In genomic region chr11:118738323-118738722, GRCm38 (mm10) we compare ENCODE assay signal across 9 mouse cellular contexts.
DNase-seq lines count a peak whose midpoint lies in the region; ATAC-seq and TF ChIP-seq lines count a peak whose summit lies in the region.
"Had no signal": no experiment of that assay in that cellular context is flagged by ENCODE, and none has a peak within 500 bp of the region (broad histone marks: within the 10 kb centered on the region; RNA-seq: fewer than 3 reads in every experiment).

No protein-coding gene starts in this region.

- TF ChIP-seq CTCF in kidney, adult 2 months (conservative IDR thresholded peaks at IDR 0.05; ENCODE audit: insufficient read depth, insufficient read length, low read depth, low read length): peak; percentile 47
- 0 out of 2 replicates have a peak, but pooled peaks have one; percentile 24 for TF ChIP-seq CTCF in thymus, adult 2 months (IDR thresholded peaks at IDR 0.05; ENCODE audit: borderline replicate concordance, control insufficient read depth, extremely low read depth, insufficient read depth, low read length, poor library complexity)
- TF ChIP-seq CTCF in bone marrow macrophage, adult 2 months (IDR thresholded peaks at IDR 0.05; ENCODE audit: low read depth, low read length): peak; percentile 42; the same call in 1 of the 2 replicates

- no peak for TF ChIP-seq POLR2A in kidney, adult 2 months (IDR thresholded peaks at IDR 0.05; ENCODE audit: low read depth, low read length)
- no peak for TF ChIP-seq POLR2A in thymus, adult 2 months (IDR thresholded peaks at IDR 0.05; ENCODE audit: control insufficient read depth, extremely low read depth, insufficient read depth, low read length, poor library complexity)
- TF ChIP-seq POLR2A in bone marrow macrophage, adult 2 months (IDR thresholded peaks at IDR 0.05; ENCODE audit: borderline replicate concordance, low read depth, low read length): no peak

- no peaks in the 10 kb centered on the region for H3K27me3 ChIP-seq in kidney, adult 2 months (replicated peaks; ENCODE audit: control insufficient read depth, insufficient read depth, low read length)
- peaks cover 71% of the 10 kb centered on the region for H3K27me3 ChIP-seq in kidney, embryonic 15.5 days
- no peaks in the 10 kb centered on the region for H3K27me3 ChIP-seq in thymus, adult 2 months (ENCODE audit: control insufficient read depth, insufficient read depth, low read length)
- H3K27me3 ChIP-seq: neural tube, embryonic 12.5 days had no signal

- H3K9me3 ChIP-seq in kidney, embryonic 15.5 days (replicated peaks): no peaks in the 10 kb centered on the region
- H3K9me3 ChIP-seq: embryonic facial prominence, embryonic 13.5 days; neural tube, embryonic 12.5 days had no signal

- H3K4me3 ChIP-seq in kidney, adult 2 months (ENCODE audit: insufficient read depth, low read depth, low read length): no peak overlapping the region
- no peak overlapping the region for H3K4me3 ChIP-seq in kidney, embryonic 15.5 days (replicated peaks)
- H3K4me3 ChIP-seq in thymus, adult 2 months (ENCODE audit: control insufficient read depth, insufficient read depth, low read length): no peak overlapping the region
- no peak overlapping the region for H3K4me3 ChIP-seq in bone marrow macrophage, adult 2 months (ENCODE audit: insufficient read depth, low read length)
- H3K4me3 ChIP-seq: embryonic facial prominence, embryonic 13.5 days; neural tube, embryonic 12.5 days had no signal

- no peak for ATAC-seq in kidney, embryonic 15.5 days (replicated peaks; ENCODE audit: low FRiP score)

- no peaks in the 10 kb centered on the region for H3K36me3 ChIP-seq in kidney, adult 2 months (ENCODE audit: control insufficient read depth, insufficient read depth, low read length)
- H3K36me3 ChIP-seq in kidney, embryonic 15.5 days: no peaks in the 10 kb centered on the region
- H3K36me3 ChIP-seq in thymus, adult 2 months (ENCODE audit: control insufficient read depth, insufficient read depth, low read length): no peaks in the 10 kb centered on the region
- H3K36me3 ChIP-seq: embryonic facial prominence, embryonic 13.5 days; neural tube, embryonic 12.5 days had no signal

- H3K4me2 ChIP-seq in kidney, embryonic 15.5 days: no peak overlapping the region

- WGBS in kidney, adult 2 months: 38% methylated on average over 7 of the region's 7 CpGs
- WGBS in kidney, embryonic 15.5 days: 32% methylated on average over 7 of the region's 7 CpGs
- WGBS in thymus, adult 2 months: 42% methylated on average over 7 of the region's 7 CpGs

- no peak overlapping the region for H3K9ac ChIP-seq in kidney, embryonic 15.5 days
- H3K9ac ChIP-seq: embryonic facial prominence, embryonic 13.5 days; neural tube, embryonic 12.5 days had no signal

- H3K27ac ChIP-seq in kidney, adult 2 months (ENCODE audit: insufficient read depth, low read depth, low read length): no peak overlapping the region
- no peak overlapping the region for H3K27ac ChIP-seq in kidney, embryonic 15.5 days
- no peak overlapping the region for H3K27ac ChIP-seq in thymus, adult 2 months (ENCODE audit: control insufficient read depth, insufficient read depth, low read length)
- H3K27ac ChIP-seq in bone marrow macrophage, adult 2 months (ENCODE audit: insufficient read depth, low read depth, low read length): no peak overlapping the region
- H3K27ac ChIP-seq: embryonic facial prominence, embryonic 13.5 days; neural tube, embryonic 12.5 days had no signal

- DNase-seq in kidney, adult 2 months: no peak
- DNase-seq in thymus, adult 2 months: no peak
- no peak for DNase-seq in thymus, postnatal 14 days
- no peak for DNase-seq in frontal cortex, postnatal 36 days (ENCODE audit: low spot score in 2 of 2)
- DNase-seq in adrenal gland, postnatal 25 days: no peak

- H3K4me1 ChIP-seq in kidney, adult 2 months (ENCODE audit: control insufficient read depth, insufficient read depth, low read length): no peaks in the 10 kb centered on the region
- H3K4me1 ChIP-seq in kidney, embryonic 15.5 days: peaks cover 7% of the 10 kb centered on the region; the same call in 1 of the 2 replicates
- no peaks in the 10 kb centered on the region for H3K4me1 ChIP-seq in thymus, adult 2 months (replicated peaks; ENCODE audit: control insufficient read depth, insufficient read depth, low read length)
- no peaks in the 10 kb centered on the region for H3K4me1 ChIP-seq in bone marrow macrophage, adult 2 months (ENCODE audit: control insufficient read depth, insufficient read depth, low read length)
